Mouse (Mus musculus) liver, postnatal 0 days (tissue): Measurements from ENCODE around the gene Mal. TPM values are rescaled to one million over a fixed set of nuclear protein-coding genes. Genes with fewer than 3 reads are reported as not detected.

Experiments used
- ATAC-seq: fragments of 200-750 bp; cut with Nextera tagmentation; 2 replicates; pipeline ENCODE4 v1.8.0; 2017; ENCODE audit warnings: mild to moderate bottlenecking, moderate library complexity
- DNase-seq: peaks from one replicate; pipeline ENCODE4 v3.0.0-alpha.2; 2016
- H3K27ac ChIP-seq: fragments of 300-500 bp; sonication (generic); 2 replicates; pipeline ENCODE4 v1.5.1; 2014; ENCODE audit warnings: antibody characterized with exemption, moderate library complexity, mild to moderate bottlenecking, low read depth
- H3K27me3 ChIP-seq: fragments of 300-500 bp; sonication (generic); 2 replicates; pipeline ENCODE4 v1.6.1; 2014; ENCODE audit warnings: low read length, control low read depth, mixed read lengths; ENCODE audit not compliant: insufficient read depth
- H3K36me3 ChIP-seq: fragments of 300-500 bp; sonication (generic); replicated peaks from 2 replicates; pipeline ENCODE4 v1.6.1; 2014; ENCODE audit warnings: mild to moderate bottlenecking, control low read depth, low read length, moderate library complexity, mixed read lengths; ENCODE audit not compliant: insufficient read depth
- H3K4me1 ChIP-seq: fragments of 300-500 bp; sonication (generic); 2 replicates; pipeline ENCODE4 v1.6.1; 2014; ENCODE audit warnings: antibody characterized with exemption, mild to moderate bottlenecking, control low read depth; ENCODE audit not compliant: insufficient read depth
- H3K4me2 ChIP-seq: fragments of 300-500 bp; sonication (generic); 2 replicates; pipeline ENCODE4 v1.6.1; 2014; ENCODE audit warnings: low read depth, mild to moderate bottlenecking, low read length, moderate library complexity, mixed read lengths
- H3K4me3 ChIP-seq: fragments of 300-500 bp; sonication (generic); 2 replicates; pipeline ENCODE4 v1.5.1; 2014; ENCODE audit warnings: low read depth, low read length
- H3K9ac ChIP-seq: fragments of 300-500 bp; sonication (generic); replicated peaks from 2 replicates; pipeline ENCODE4 v1.6.1; 2014; ENCODE audit warnings: mild to moderate bottlenecking, moderate library complexity
- H3K9me3 ChIP-seq: fragments of 300-500 bp; sonication (generic); 2 replicates; pipeline ENCODE4 v1.6.1; 2016; ENCODE audit warnings: mild to moderate bottlenecking, control low read depth, low read length, mixed read lengths
- CTCF ChIP-seq: sonication (generic); IDR thresholded peaks from 2 replicates; pipeline ENCODE4 v1.5.1; 2016; ENCODE audit warnings: antibody characterized with exemption, low read depth
- EP300 ChIP-seq: IDR thresholded peaks from 2 replicates; pipeline ENCODE4 v1.6.1; 2016; ENCODE audit warnings: antibody characterized with exemption, low read depth, mild to moderate bottlenecking
- WGBS: fragments of 180-500 bp; shearing (Covaris S2); extraction: QIAGEN DNeasy Blood & Tissue Kit; methylation state at CpG from one replicate; pipeline ENCODE4 v1.1.7; 2014; ENCODE audit not compliant: insufficient replicate concordance; 5-methylcytosine and 5-hydroxymethylcytosine counted together
- polyA plus RNA-seq: library from polyadenylated mRNA; unstranded; fragments of >200 nt; fragmentation: Nextera tagmentation; extraction: Ambion mirVana; gene quantifications from 2 replicates; pipeline ENCODE4 v1.2.1, GENCODE M21; 2015

Mal gene
- 0.23 and 0.24 TPM in 2 replicates for polyA plus RNA-seq

DNA sequence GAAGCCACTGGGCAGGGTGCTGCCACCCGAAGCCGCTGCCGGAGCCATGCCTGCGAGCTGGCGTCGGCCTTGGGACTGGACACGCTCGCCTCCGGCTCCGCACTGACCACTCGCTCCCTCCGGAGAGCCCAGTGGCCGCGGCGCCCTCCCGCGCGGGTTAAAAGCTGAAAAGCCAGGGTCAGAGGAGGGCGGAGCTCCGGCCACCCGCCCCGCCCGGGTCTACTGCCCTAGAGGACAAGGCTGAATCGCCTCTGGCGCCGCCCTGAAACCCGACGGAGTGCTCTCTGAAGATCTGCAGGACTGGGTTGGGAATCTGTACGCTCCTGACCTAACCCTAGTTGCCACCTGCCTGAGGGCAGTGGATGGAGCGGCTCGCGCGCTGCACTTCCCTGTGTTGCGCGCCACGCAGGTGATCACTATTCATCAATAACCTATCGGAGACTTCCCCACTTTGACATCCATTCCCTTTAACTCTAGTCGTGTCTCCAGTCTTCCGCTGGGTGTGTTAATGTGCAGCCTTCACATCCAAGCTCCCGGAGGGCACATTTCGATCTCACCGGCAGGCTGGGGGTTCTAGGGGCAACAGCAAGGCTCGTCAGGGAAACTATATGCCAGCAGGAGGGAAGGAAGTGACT is at the start of gene Mal:
Gene Mal, minus strand, starts transcription at position 610 of the 635 bp plus-strand sequence.
- ATAC-seq (peak; percentile 47; the same call in 1 of the 2 replicates), DNase-seq (peak; percentile 37)
- peaks cover 45% of the 10 kb centered on the region for H3K27me3 ChIP-seq
- H3K36me3 ChIP-seq = no peaks in the 10 kb centered on the region
- H3K4me2 ChIP-seq = peak within 1 kb of the TSS; percentile 63
- TF ChIP-seq CTCF = no peak
- no peak for TF ChIP-seq EP300
- peak within 1 kb of the TSS; percentile 32 for H3K4me3 ChIP-seq
- no peaks in the 10 kb centered on the region for H3K9me3 ChIP-seq
- H3K27ac ChIP-seq = no peak within 1 kb of the TSS
- H3K4me1 ChIP-seq = peaks cover 5% of the 10 kb centered on the region; the same call in 1 of the 2 replicates
- WGBS = 1% methylated on average over 43 of the region's 43 CpGs
- no peak within 1 kb of the TSS for H3K9ac ChIP-seq

DNA sequence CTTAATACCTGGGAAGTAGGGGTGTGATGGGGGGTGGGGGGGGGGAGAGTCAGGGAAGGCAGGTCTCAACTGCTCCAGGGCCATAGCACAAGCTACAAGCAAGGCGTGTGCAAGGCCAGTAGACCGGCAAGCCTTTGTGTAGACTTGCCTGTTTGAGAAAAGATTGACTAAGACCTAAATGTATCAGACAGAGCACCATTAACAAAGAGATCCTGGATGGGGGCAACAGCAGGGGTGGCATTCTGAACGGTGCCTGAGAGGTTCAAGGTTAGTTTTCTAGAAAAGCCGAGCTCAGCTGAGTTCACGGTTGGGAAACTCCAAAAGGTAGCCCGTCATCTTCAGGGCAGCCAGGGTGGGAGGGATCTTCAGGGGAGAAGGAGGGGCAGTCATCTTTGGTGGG is 48.8 kb upstream of the Mal start:
- Histone ChIP-seq H3K9ac (no peak overlapping the region), H3K9me3 (no peaks in the 10 kb centered on the region), H3K27ac (no peak overlapping the region), H3K36me3 (no peaks in the 10 kb centered on the region), H3K4me3 (no peak overlapping the region), H3K27me3 (no peaks in the 10 kb centered on the region), H3K4me2 (no peak overlapping the region), H3K4me1 (no peaks in the 10 kb centered on the region)
- WGBS = 84% methylated on average over 6 of the region's 6 CpGs
- DNase-seq (no peak), ATAC-seq (no peak)
- TF ChIP-seq CTCF (no peak), EP300 (no peak)

DNA sequence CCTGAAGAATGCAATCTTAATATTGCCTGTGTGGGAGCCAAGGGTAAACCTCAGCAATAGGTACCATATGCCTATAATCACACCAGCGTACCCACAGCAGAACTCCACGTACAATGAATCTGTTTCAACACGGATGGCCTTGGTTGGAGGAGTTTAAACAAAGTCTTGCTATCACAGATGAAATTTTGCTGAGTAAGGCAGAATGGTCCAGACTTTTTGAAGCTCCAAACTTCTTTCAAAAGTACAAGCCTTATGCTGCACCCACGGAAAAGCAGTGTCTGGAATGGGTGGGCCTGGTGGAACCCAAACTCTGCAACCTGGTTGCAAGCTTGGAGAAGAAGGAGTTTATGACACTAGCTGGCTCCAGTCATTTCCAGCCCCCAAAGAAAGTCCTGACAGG is 32.7 kb upstream of the Mal start:
- no peak for TF ChIP-seq EP300
- TF ChIP-seq CTCF = no peak
- H3K4me2 ChIP-seq = no peak overlapping the region
- no peak overlapping the region for H3K27ac ChIP-seq
- no peaks in the 10 kb centered on the region for H3K27me3 ChIP-seq
- no peak overlapping the region for H3K9ac ChIP-seq
- H3K36me3 ChIP-seq = no peaks in the 10 kb centered on the region
- 70% methylated on average over 4 of the region's 4 CpGs for WGBS
- no peaks in the 10 kb centered on the region for H3K9me3 ChIP-seq
- ATAC-seq = no peak
- H3K4me1 ChIP-seq = no peaks in the 10 kb centered on the region
- DNase-seq = no peak
- no peak overlapping the region for H3K4me3 ChIP-seq

DNA sequence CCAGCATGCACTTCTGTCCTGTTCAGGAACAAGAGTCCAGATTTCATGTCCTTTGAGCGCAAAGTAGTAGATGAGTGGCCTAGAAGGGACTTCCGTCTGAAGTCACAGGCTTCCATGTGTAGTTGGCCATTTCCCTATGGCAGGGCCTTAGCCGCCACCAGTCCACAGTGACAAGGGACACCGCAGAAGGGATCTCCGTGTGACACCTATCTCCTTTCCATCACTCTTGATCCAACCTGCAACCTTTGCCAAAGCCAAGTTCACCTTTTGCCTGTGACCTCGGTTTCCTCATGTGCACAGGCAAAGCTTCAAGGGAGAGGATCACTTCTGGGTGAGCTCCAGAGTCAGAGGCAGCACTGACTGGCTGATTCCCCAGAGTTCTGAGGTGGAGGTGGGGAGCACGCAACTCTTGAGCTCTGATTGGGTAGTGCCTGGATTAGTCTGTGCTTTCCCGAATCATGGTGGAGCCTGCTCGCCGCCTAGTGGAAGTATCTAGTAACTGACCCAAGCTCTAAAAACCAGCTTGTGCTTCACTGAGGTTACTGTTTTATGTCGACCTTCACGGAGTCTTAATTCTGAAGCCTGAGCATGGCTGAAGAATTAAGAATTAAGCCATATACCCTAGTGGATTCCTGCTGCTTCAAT is 27.3 kb upstream of the Mal start:
- Histone ChIP-seq H3K9ac (no peak overlapping the region), H3K27me3 (no peaks in the 10 kb centered on the region; the same call in 1 of the 2 replicates), H3K9me3 (no peaks in the 10 kb centered on the region), H3K4me3 (no peak overlapping the region), H3K27ac (no peak overlapping the region), H3K4me1 (no peaks in the 10 kb centered on the region), H3K4me2 (no peak overlapping the region), H3K36me3 (no peaks in the 10 kb centered on the region)
- WGBS = 37% methylated on average over 12 of the region's 12 CpGs
- DNase-seq (peak; percentile 65), ATAC-seq (peak; percentile 47; the same call in 1 of the 2 replicates)
- TF ChIP-seq CTCF (peak; percentile 78), EP300 (no peak)

DNA sequence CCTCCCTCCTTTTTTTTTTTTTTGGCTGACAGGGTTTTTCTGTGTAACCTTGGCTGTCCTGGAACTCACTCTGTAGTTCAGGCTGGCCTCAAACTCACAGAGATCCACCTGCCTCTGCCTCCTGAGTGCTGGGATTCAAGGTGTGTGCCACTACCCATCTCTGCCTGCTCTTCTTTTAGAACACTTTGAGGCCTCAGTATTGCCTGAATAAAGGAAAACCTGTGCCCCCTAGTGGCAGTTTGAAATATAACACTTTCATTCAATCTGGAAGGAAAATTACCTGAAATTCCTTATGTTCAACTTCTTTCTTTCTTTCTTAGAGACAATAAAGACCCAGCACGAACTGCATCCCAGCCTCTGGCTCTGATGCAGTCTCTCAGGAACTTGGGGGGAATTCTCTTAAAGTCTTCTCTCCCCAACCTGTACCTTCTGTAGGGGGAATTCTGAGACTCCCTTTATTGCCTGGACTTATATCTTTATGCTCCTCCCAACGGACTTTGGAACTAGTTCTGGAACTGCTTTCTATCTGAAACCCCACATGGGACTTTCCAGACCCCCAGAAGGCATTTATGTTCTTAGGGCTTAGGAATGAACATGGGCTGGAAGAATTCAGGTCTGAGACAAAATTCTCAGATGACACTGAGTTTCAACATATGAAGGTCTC is 11.5 kb upstream of the Mal start:
- H3K9ac ChIP-seq = no peak overlapping the region
- no peak overlapping the region for H3K4me3 ChIP-seq
- H3K9me3 ChIP-seq = no peaks in the 10 kb centered on the region
- no peaks in the 10 kb centered on the region for H3K36me3 ChIP-seq
- ATAC-seq = no peak
- no peak for DNase-seq
- TF ChIP-seq EP300 (no peak), CTCF (peak; percentile 75)
- no peak overlapping the region for H3K4me2 ChIP-seq
- H3K27ac ChIP-seq = no peak overlapping the region
- no peaks in the 10 kb centered on the region for H3K27me3 ChIP-seq
- no peaks in the 10 kb centered on the region for H3K4me1 ChIP-seq
- WGBS = 26% methylated on average over 2 of the region's 2 CpGs

DNA sequence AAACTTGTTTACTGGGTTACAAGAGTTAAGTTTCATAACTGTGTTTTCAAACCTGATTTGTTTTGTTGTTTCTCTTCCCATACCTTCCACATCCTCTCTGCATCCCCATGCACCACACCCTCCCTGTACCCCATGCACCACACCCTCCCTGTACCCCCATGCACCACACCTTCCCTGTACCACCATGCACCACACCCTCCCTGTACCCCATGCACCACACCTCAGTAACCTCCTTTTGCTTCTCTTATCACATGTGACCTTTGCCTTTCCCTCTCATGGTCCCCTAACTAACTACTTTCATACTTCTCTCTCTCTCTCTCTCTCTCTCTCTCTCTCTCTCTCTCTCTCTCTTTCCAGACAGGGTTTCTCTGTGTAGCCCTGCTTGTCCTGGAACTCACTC is 10.5 kb upstream of the Mal start:
- Histone ChIP-seq H3K27ac (no peak overlapping the region), H3K36me3 (no peaks in the 10 kb centered on the region), H3K4me2 (no peak overlapping the region), H3K9ac (no peak overlapping the region), H3K9me3 (no peaks in the 10 kb centered on the region), H3K4me1 (no peaks in the 10 kb centered on the region), H3K4me3 (no peak overlapping the region), H3K27me3 (no peaks in the 10 kb centered on the region)
- ATAC-seq (no peak), DNase-seq (no peak)
- no peak for TF ChIP-seq EP300
- no peak for TF ChIP-seq CTCF
